ENCODE assay signal across 8 mouse cellular contexts in the genomic region with DNA sequence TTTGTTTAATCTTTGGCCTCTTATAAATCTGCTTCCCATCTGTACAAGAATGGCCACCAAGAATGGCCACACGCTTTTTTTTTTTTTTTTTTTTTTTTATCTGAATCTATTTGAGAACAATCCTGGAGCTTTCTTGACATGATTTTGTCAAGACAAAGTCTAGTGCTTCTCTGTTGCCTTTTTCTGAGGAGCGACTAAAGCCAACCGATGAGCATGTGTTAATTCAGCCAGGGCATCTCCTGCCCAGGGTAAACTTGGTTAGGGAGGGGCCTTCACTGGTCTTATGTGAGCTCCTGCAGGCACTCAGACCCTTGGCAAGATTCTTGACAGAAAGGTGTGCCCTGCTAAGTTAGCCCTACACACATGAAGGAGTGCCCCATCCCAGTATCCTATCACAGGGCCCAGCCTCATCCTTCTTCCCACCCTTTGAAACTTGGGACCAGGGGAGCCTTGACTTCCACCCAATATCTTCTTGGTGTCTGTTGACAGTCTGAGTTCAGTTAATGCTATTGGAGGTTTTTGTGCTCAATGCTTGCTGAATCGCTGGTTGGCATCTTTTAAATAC. TPM values are rescaled to one million over a fixed set of nuclear protein-coding genes. Genes with fewer than 3 reads are reported as not detected.
A peak's percentile ranks its signal among the peaks of the same experiment; 100 is the strongest.
DNase-seq lines count a peak whose midpoint lies in the region; ATAC-seq and TF ChIP-seq lines count a peak whose summit lies in the region.

No protein-coding gene starts in this region.

- no peak overlapping the region for H3K27ac ChIP-seq in ES-Bruce4 (ENCODE audit: insufficient read depth, low read length)
- H3K27ac ChIP-seq in hindbrain, embryonic 11.5 days (ENCODE audit: low read depth, low read length) = no peak overlapping the region
- H3K27ac ChIP-seq in midbrain, embryonic 10.5 days (replicated peaks) = peak overlapping the region; percentile 97

- H3K4me3 ChIP-seq in ES-Bruce4 (ENCODE audit: low read depth, low read length) = no peak overlapping the region
- H3K4me3 ChIP-seq in hindbrain, embryonic 11.5 days (ENCODE audit: low read depth, low read length) = peak overlapping the region; percentile 87
- H3K4me3 ChIP-seq in midbrain, embryonic 10.5 days = peak overlapping the region; percentile 85

- no peak for TF ChIP-seq CTCF in ES-Bruce4 (IDR thresholded peaks at IDR 0.05; ENCODE audit: low read depth, low read length)

- DNase-seq in heart, adult 11 months = peak; percentile 91
- DNase-seq in heart, adult 9 months (ENCODE audit: low spot score in 2 of 2) = no peak
- no peak for DNase-seq in hindbrain, embryonic 11.5 days (ENCODE audit: low spot score)
- no peak for DNase-seq in midbrain, embryonic 10.5 days (ENCODE audit: low spot score)
- no peak for DNase-seq in thymus, postnatal 25 days
- DNase-seq in retina, postnatal 1 day = no peak

- no peak for ATAC-seq in hindbrain, embryonic 11.5 days (ENCODE audit: low FRiP score)
- ATAC-seq in inflammation-experienced regulatory T-cells, adult 6 months = no peak

- TF ChIP-seq EP300 in ES-Bruce4 (IDR thresholded peaks at IDR 0.05; ENCODE audit: insufficient read depth, low read depth, low read length) = no peak

- TF ChIP-seq POLR2A in ES-Bruce4 (IDR thresholded peaks at IDR 0.05; ENCODE audit: insufficient read depth, low read length) = no peak

- no peaks in the 10 kb centered on the region for H3K4me1 ChIP-seq in ES-Bruce4 (ENCODE audit: control insufficient read depth, insufficient read depth, low read length)
- no peaks in the 10 kb centered on the region for H3K4me1 ChIP-seq in hindbrain, embryonic 11.5 days (replicated peaks; ENCODE audit: control insufficient read depth, insufficient read depth, low read length)
- H3K4me1 ChIP-seq in midbrain, embryonic 10.5 days = peaks cover 20% of the 10 kb centered on the region

- 29% methylated on average over 4 of the region's 4 CpGs for WGBS in hindbrain, embryonic 11.5 days
- WGBS in midbrain, embryonic 10.5 days = 33% methylated on average over 4 of the region's 4 CpGs

- H3K27me3 ChIP-seq in ES-Bruce4 (ENCODE audit: control insufficient read depth, insufficient read depth, low read length, poor library complexity, severe bottlenecking) = peaks cover 2% of the 10 kb centered on the region; the same call in 1 of the 2 replicates
- no peaks in the 10 kb centered on the region for H3K27me3 ChIP-seq in hindbrain, embryonic 11.5 days (ENCODE audit: control insufficient read depth, insufficient read depth, low read length)
- no peaks in the 10 kb centered on the region for H3K27me3 ChIP-seq in midbrain, embryonic 10.5 days (ENCODE audit: low read depth, poor library complexity, severe bottlenecking)

- no peaks in the 10 kb centered on the region for H3K36me3 ChIP-seq in ES-Bruce4 (ENCODE audit: control insufficient read depth, insufficient read depth, low read length, poor library complexity, severe bottlenecking)
- H3K36me3 ChIP-seq in hindbrain, embryonic 11.5 days (ENCODE audit: control insufficient read depth, insufficient read depth, low read length) = no peaks in the 10 kb centered on the region
- H3K36me3 ChIP-seq in midbrain, embryonic 10.5 days = no peaks in the 10 kb centered on the region

- H3K9ac ChIP-seq in ES-Bruce4 (ENCODE audit: low read depth, poor library complexity, severe bottlenecking) = peak overlapping the region; percentile 93; the same call in 1 of the 2 replicates
- H3K9ac ChIP-seq in hindbrain, embryonic 11.5 days (ENCODE audit: low read depth, low read length) = peak overlapping the region; percentile 96

- no peaks in the 10 kb centered on the region for H3K9me3 ChIP-seq in ES-Bruce4 (replicated peaks; ENCODE audit: control insufficient read depth, insufficient read depth, low read length, poor library complexity, severe bottlenecking)
- no peaks in the 10 kb centered on the region for H3K9me3 ChIP-seq in hindbrain, embryonic 11.5 days (ENCODE audit: control insufficient read depth, low read length)
- H3K9me3 ChIP-seq in midbrain, embryonic 10.5 days (replicated peaks) = 0 out of 2 replicates have a peak, but pooled peaks cover 7% of the 10 kb centered on the region

- H3K4me2 ChIP-seq in hindbrain, embryonic 11.5 days (replicated peaks; ENCODE audit: low read depth, low read length) = peak overlapping the region; percentile 61

RNA-seq across cellular contexts. Expression of gene Fam171a1, which starts 5.4 kb away (rescaled TPM):
- 7.7 and 7.9 TPM in 2 replicates for polyA plus RNA-seq in ES-Bruce4 (2011; ENCODE audit: insufficient read depth, insufficient read length, low read depth, missing spikeins)
- 41.4 and 44.2 TPM in 2 replicates for polyA plus RNA-seq in hindbrain, embryonic 11.5 days (2014; fragmentation: Nextera tagmentation; extraction: Ambion mirVana)
- polyA plus RNA-seq in midbrain, embryonic 10.5 days (2016; fragmentation: Nextera tagmentation; extraction: Ambion mirVana) = 38.7 and 45.8 TPM in 2 replicates
- polyA plus RNA-seq in inflammation-experienced regulatory T-cells, adult 6 months (2017; shearing (Covaris generic)) = not detected
